Mouse (Mus musculus): ENCODE measurements at regions not wholly inside any gene's neighbourhood (a gene's known extent, or its start where the extent isn't known, plus 50 kb on each side); places are given as distances from the start of the nearest gene placed in this dataset.
A peak's percentile ranks its signal among the peaks of the same experiment; 100 is the strongest.

GRCm38 (mm10) chr5:6356161-6356560, 607.0 kb upstream of the Steap1 start:
- no peak for DNase-seq

GRCm38 (mm10) chr5:6347279-6347678, 598.2 kb upstream of the Steap1 start:
- DNase-seq: peak in 1 of 2 experiments; percentile 3

- DNase-seq: no peak
These were observed 595.6 kb upstream of the Steap1 start for GRCm38 (mm10) chr5:6344751-6345150.

- no peak for DNase-seq
These were observed 580.5 kb upstream of the Steap1 start for GRCm38 (mm10) chr5:6329611-6330010.

- DNase-seq: no peak
These were observed 579.4 kb upstream of the Steap1 start for GRCm38 (mm10) chr5:6328555-6328954.

- DNase-seq: no peak
These were observed 549.4 kb upstream of the Steap1 start for GRCm38 (mm10) chr5:6298571-6298970.

GRCm38 (mm10) chr5:6294336-6294735, 545.2 kb upstream of the Steap1 start:
- no peak for DNase-seq

GRCm38 (mm10) chr5:6251207-6251606, 502.1 kb upstream of the Steap1 start:
- DNase-seq: no peak
